Mouse (Mus musculus) small intestine, adult 2 months (tissue): Measurements from ENCODE around the gene D630039A03Rik.

ENCODE experiments used
- CTCF ChIP-seq: fragments of 200-500 bp; IDR thresholded peaks from 2 replicates; pipeline ENCODE4 v1.5.1; 2012; ENCODE audit warnings: low read depth, mild to moderate bottlenecking, control low read depth, inconsistent platforms, low read length, moderate library complexity, mixed read lengths; ENCODE audit not compliant: insufficient replicate concordance, insufficient read length; ENCODE audit errors: extremely low read depth
- POLR2A ChIP-seq: fragments of 200-500 bp; IDR thresholded peaks from 2 replicates; pipeline ENCODE4 v1.6.1; 2012; ENCODE audit warnings: low read depth, mild to moderate bottlenecking, control low read depth, inconsistent platforms, low read length, moderate library complexity

DNA sequence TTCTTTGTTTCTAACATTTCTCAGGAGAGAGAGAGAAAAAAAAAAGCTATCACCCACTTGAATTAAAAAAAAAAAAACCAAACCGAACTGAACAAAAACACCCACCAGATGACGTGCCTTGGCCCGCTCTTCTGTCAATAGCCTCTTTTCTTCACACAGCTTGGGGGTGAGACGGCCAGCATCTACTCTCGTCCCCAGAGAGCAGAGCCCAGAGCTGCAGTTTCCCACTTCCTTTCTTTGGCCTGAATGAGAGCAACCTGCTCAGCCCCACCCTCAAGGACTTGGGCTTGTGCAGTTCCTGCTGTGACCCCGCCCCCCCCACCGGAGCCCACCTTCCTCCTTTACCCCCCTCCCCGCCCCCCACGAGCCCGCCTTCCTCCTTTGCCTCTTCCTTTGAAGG, 48.6 kb downstream of the D630039A03Rik start:
- no peak for TF ChIP-seq CTCF
- no peak for TF ChIP-seq POLR2A
